Mouse (Mus musculus) stomach, postnatal 0 days (tissue): Measurements from ENCODE around the gene Dnase1l2.

Experiments
- CTCF ChIP-seq: IDR thresholded peaks from 2 replicates; pipeline ENCODE4 v1.5.1; 2016; ENCODE audit warnings: antibody characterized with exemption, low read depth, mild to moderate bottlenecking, moderate library complexity
- EP300 ChIP-seq: optimal IDR thresholded peaks from 2 replicates; pipeline ENCODE3; 2016; ENCODE audit warnings: antibody characterized with exemption

DNA sequence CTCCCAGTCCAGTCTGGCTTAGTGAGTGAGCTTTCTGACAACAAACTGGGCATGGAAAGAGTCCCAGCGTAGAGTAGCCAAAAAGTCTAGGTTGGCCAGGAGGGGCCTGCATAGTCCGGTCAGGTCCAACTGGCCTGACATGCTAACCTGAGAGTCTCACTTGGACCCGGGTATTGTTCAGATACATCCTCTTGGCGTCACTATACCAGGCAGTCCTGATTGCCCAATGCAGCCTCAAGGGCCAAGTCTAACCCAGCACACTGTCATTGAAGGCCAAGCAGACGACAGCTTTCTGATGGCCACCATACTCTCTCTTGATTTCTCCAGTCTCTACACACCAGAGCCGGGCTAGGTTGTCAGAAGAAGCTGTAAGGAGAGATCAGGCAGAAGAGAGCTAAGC, 32.7 kb upstream of the Dnase1l2 start:
- no peak for TF ChIP-seq EP300
- TF ChIP-seq CTCF = no peak
